Mouse (Mus musculus) heart, postnatal 10 days (tissue): Measurements from ENCODE around the gene Nmnat2. TPM values are rescaled to one million over a fixed set of nuclear protein-coding genes. Genes with fewer than 3 reads are reported as not detected.
A peak's percentile ranks its signal among the peaks of the same experiment; 100 is the strongest.

ENCODE experiments used
- DNase-seq, 2 experiments: peaks; one replicate each; pipeline ENCODE4 v3.0.0; 2021
- intact Hi-C: fragments of 180-260 bp; cut with DNase I; formaldehyde crosslinking; loops from one replicate; pipeline ENCODE4 v1.15.1; 2025
- total RNA-seq, 2 experiments: library from RNA; stranded (reverse); gene quantifications; 2 replicates each; pipeline ENCODE4 v1.2.3; 2021

The Nmnat2 gene
- total RNA-seq, 2 experiments from 2014 or later = 1.0 to 1.2 TPM

GRCm38 (mm10) chr1:153090807-153091206 is 136.0 kb downstream of the Nmnat2 start:
- DNase-seq = no peak
- intact Hi-C loops = loop anchor here (5.0 kb wide), 1 partner anchor 44 kb away; no protein-coding TSS in a partner anchor

DNA sequence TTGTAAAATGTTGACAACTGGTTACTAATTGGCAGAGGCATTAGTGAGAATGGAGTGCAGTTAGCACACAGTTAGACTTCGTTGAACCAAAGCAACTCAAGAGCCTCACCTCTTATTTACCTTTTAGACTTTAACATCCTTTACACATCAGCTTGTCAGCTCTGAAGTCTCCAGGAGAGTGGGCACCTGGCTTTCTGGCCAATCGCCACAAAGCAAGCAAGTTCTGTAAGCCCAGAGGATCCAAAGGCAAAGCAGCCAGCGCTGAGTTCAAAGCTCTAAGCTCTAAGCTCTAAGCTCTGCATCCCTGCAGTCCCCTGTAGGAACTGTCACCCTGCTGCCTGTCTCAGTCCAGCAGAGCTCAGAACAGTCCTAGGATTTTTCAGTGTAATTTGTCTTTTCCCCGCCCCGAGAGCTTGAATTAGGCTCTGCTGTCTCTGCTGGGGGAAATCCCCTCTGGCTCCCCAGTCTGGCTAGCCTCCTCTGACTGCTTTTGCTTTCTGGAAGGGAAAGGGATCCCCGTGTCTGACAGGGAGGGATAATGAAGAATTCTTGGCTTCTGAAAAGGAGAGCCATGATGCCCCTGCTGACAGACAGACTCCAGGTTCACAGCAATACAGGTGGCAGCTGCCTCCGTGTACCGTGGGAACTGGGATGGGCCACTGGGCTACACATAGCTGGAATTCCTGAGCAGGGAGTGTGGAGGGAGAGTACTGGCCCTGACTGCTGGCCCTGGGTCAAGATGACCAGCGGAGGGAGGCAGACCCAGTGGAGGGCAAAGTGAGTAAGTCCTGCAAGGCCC is 136.8 kb downstream of the Nmnat2 start:
- DNase-seq = peak; percentile 33 to 63
- intact Hi-C loops = loop anchor here (5.0 kb wide), 1 partner anchor 44 kb away; no protein-coding TSS in a partner anchor

DNA sequence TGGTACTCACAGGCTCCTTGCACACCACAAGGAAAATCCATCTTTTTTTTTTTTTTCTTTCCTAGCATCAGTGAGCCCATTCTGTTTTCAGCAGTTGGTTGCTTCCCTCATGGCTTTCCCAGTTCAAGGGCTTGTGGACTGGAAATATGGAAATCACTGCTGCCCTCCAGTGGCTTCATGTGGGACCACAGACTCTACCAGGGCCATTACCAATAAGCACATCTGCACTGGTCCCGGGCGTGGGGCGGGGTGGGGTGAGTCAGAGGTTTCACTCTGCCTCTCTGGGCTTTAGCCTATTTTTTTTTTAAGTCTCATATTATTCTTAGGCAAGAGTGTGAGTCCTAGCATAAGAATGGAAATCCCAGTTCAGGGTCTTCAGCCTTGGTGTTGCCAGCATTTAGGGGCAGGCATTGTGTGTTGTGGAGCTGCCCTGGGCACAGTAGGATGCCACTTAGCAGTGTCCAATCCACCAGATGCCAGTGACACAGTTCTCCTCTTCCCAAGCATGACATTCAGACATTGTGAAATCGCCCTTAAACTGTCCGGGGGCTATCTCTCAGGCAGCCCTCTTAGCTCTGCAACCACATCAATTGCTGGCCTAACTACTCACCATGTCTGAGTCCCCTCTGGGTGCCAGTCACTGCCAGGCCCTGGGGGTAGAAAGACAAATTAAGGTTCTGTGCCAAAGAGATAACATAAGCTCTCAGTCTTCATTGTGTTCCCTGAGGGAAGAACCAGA is 137.6 kb downstream of the Nmnat2 start:
- DNase-seq = peak; percentile 84 to 89
- intact Hi-C loops = loop anchor here (5.0 kb wide), 1 partner anchor 45 kb away; no protein-coding TSS in a partner anchor

DNA sequence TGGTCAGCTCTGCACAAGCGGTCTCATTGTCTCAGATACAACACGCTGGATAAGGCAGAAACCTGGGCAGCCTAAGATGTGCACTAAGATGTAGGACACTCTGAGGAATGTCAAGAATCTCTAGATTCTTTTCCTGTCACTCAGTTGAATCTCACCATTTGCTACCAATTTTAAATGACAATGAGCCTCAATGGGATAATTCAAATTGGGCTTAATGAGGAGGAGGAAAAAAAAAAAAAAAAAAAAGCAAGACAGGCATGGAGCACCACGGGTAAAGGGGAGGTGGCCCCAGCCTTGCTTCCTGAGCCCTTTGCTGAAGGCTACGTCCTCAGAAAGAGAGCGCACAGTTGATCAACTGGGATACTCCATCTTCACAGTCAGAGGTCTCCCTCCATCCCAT is 138.4 kb downstream of the Nmnat2 start:
- intact Hi-C loops = loop anchor here (5.0 kb wide), 1 partner anchor 46 kb away; no protein-coding TSS in a partner anchor
- DNase-seq = no peak

DNA sequence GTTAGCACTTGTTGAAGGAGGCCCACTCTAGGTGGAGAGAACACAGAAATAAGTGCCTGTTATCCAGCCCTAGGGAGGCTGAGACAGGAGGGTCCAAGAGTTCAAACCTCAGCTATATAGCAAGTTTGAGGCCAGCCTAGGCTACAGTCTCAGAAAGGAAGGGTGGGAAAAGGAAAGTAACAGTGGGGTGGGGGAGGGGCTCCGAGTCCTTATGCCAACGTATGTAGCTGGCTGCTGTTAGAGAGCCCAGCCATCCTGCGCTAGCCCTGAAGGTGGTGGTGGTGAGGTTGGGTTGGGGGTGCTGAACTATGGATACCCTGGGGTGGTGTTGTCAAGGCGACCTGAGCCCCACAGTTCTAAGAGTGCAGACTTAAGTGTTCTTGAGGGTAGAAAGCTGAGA is 138.8 kb downstream of the Nmnat2 start:
- intact Hi-C loops = loop anchor here (5.0 kb wide), 1 partner anchor 46 kb away; no protein-coding TSS in a partner anchor
- DNase-seq = no peak

- DNase-seq = no peak
- intact Hi-C loops = loop anchor here (5.0 kb wide), 1 partner anchor 47 kb away; no protein-coding TSS in a partner anchor
Measured at GRCm38 (mm10) chr1:153094226-153095076, 139.7 kb downstream of the Nmnat2 start.

- no peak for DNase-seq
- intact Hi-C loops = no loop called here
Measured at GRCm38 (mm10) chr1:153095328-153095727, 140.5 kb downstream of the Nmnat2 start.

- intact Hi-C loops = no loop called here
- no peak for DNase-seq
Measured at GRCm38 (mm10) chr1:153095826-153096727, 141.3 kb downstream of the Nmnat2 start.

DNA sequence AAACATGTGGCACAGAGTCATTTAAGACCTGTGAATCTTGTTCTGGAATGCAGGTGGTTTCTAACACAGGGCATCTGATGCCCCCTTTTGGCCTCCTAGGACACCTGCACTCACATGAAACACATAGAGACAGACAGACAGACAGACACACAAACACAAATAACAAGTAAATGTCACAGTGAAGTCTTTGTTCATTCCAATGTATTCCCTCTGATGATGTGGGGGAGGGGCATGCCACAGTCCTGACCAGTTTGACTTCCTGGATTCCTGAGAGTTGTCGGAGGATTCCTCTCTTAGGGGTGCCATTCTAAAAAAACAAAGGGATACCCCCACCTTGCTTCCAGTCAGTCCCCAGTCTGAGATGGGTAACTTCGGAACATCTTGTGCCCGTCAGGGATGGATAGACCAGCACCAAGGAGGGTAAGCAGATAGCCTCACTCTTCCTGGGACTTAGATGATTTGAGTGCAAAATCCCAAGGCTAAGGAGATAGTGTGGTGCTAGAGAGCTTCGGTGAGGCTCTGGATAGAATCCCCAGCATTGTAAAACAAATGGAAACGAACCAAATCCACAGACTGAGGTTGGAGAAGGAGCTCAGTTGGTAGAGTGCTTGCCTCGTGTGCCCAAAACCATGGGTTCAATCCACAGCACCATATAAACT is 142.4 kb downstream of the Nmnat2 start:
- intact Hi-C loops = no loop called here
- DNase-seq = no peak

- intact Hi-C loops = no loop called here
- no peak for DNase-seq
Measured at GRCm38 (mm10) chr1:153098586-153098985, 143.8 kb downstream of the Nmnat2 start.

- intact Hi-C loops = loop anchor here (2.0 to 5.0 kb wide), 2 partner anchors 121 to 286 kb away; no protein-coding TSS in a partner anchor
- DNase-seq = no peak
Measured at GRCm38 (mm10) chr1:153100912-153101311, 146.1 kb downstream of the Nmnat2 start.

GRCm38 (mm10) chr1:153101327-153101880 is 146.6 kb downstream of the Nmnat2 start:
- peak; percentile 61 to 78 for DNase-seq
- intact Hi-C loops = loop anchor here (2.0 to 5.0 kb wide), 2 partner anchors 121 to 285 kb away; no protein-coding TSS in a partner anchor

DNA sequence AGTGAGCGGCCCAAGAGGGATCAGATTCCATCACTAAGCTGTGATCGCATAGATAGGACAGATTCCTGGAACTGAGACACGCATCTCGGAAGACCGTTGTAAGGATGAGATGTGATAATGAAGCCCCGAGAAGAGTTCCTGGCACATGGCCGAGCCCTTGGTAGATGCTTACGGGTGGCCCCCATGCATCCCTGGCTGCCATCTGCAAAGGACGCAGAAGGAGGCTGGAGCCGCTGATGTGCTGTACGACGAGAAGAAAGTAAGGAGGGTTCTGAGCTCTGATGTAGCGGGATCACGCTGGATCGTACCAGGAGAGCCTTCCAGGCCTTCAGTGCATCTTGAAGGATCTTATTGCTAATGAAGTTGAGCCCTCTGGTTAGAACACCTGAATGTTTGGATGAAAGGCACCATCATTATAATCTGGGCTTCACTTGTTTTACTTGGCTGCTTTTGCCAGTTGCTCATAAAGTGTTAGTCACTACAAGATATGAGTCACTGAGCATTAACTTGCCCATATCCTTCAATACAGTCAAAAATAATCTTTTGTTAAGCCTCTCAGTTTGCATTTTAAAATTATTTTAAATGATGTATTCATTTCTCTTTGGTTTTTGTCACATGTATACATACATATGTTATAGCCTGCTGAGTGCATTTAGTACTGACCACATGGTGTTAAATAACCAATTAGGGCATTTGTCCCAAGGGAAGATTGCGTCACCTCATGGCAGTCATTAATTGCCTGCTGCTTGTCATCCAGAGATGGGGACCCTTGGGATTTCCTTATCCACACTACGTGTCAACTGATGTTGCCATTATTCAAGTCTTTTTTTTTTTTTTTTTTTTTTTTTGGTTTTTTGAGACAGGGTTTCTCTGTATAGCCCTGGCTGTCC is 147.7 kb downstream of the Nmnat2 start:
- no peak for DNase-seq
- intact Hi-C loops = loop anchor here (5.0 kb wide), 1 partner anchor 120 kb away; no protein-coding TSS in a partner anchor

DNA sequence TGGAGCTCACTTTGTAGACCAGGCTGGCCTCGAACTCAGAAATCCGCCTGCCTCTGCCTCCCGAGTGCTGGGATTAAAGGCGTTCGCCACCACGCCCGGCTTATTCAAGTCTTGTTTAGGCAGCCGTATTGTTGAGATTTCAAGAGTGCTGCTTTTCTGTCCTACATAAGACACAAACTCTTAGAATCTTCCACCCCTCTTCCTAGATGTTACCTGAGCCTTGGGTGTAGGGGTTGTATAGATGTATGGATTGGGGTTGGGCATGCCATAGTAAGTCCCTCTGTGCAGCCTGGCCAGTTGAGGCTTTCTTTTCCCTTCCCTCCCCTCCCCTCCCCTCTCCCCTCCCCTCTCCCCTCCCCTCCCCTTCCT is 148.4 kb downstream of the Nmnat2 start:
- DNase-seq = no peak
- intact Hi-C loops = loop anchor here (5.0 kb wide), 1 partner anchor 119 kb away; no protein-coding TSS in a partner anchor

- intact Hi-C loops = loop anchor here (5.0 kb wide), 1 partner anchor 117 kb away; no protein-coding TSS in a partner anchor
- DNase-seq = no peak
Measured at GRCm38 (mm10) chr1:153104804-153105203, 150.0 kb downstream of the Nmnat2 start.

DNA sequence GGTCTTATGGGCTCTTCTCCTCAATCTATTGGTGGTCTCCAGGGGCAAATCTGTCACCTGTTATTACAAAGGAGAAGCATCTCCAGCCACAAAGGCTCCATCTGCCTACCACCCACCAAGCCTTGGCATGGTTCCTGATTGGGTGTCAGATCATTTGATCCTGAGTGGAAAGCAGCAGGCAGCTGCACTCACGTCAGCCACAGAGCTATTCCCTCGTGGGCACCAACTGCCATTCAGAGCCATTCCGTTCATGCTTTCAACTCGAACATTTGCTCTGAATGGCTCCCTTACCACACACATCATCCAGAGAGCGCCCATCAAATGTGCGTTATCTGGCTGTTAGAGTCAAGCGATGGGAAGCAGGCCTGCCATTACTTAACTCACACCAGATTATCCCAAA is 153.1 kb downstream of the Nmnat2 start:
- DNase-seq = no peak
- intact Hi-C loops = no loop called here

DNA sequence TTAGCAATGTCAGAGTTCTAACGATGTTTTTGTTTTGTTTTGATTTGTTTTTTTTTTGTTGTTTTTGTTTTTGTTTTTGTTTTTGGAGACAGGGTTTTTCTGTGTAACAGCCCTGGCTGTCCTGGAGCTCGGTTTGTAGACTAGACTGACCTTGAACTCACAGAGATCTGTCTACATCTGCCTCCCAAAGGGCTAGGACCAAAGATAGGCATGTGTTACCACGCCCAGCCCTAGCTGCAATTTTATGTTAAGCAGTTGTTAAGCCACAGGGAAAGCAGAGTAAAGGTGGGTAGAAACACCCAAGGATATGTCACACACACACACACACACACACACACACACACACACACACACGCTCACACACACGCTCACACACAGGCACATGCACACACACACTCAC is 154.6 kb downstream of the Nmnat2 start:
- intact Hi-C loops = no loop called here
- no peak for DNase-seq
